Mouse (Mus musculus): ENCODE measurements at regions not wholly inside any gene's neighbourhood (a gene's known extent, or its start where the extent isn't known, plus 50 kb on each side); places are given as distances from the start of the nearest gene placed in this dataset.

DNA sequence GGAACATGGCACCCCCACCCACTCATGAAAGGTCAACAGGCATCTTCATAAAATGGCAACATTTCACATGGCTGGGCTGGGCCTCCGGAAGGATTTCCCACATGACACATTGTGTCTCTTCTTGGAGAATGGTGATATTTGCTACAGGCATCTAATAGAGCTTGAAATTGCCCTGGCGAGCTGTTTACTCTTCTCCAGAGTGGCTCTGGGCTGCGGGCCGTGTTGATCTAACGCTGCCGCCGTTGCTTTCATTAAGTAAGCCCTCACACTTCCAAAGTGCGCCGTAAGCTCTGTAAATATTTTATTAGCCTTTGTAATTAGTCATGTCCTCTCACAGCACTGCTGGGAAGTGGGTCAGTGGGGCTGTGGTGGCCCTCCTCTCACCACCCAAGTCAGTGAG is 164.4 kb upstream of the Ctnnb1 start:
- DNase-seq (ENCODE audit: low read depth, low spot score): no peak

DNA sequence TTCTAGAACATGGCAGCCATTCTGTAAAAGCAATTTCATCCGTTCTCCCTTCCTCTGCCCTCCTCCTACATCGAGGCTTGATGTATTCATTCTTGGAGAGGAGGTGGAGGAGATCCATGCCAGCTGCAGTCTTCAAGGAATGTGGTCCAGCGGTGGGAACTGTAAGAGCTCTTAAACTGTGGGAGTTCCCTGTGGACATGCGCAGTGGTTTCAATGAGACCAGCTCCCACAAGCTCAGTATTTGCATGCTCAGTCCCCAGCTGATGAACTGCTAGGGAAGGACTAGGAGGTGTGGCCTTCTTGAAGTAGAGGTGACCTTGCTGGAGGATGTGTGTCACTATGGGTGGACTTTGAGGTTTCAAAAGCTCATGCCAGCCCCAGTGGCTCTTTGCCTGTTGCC is 163.7 kb upstream of the Ctnnb1 start:
- DNase-seq (ENCODE audit: low read depth, low spot score): no peak

DNA sequence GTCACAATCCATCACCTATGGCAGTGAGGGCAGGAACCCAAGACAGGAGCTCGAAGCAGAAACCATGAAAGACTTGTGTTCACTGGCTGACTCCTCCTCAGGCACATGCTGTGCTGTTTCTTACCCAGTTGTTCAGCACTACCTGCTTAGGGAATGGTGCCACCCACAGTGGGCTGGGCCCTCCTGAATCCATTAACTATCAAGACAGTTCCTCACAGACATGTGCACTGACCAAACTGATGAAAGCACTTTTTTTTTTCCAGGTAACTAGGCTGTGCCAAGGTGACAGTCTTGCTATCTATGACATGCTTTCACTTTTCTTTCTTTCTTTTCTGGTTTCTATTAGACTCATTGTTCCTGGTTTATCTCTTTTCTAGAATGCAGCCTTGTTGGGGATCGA is 162.1 kb upstream of the Ctnnb1 start:
- DNase-seq (ENCODE audit: low read depth, low spot score): no peak

DNA sequence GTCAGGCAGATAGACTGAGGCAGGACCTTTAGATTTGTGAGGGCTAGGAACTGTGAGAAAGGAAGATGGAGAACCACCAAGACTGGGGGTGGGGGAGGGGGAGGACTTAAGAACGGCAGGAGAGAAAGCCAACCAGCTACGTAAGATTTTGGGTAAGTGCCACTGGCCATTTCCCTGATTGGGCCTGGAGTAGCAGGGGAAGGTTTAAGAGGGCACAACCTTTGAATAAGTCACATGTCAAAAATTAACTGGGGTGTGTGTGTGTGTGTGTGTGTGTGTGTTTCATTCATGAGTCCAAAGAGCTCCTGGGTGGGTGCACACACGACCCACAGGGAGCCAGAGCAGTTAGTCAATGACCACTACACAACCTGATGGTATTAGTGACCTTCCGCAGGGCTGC is 161.6 kb upstream of the Ctnnb1 start:
- no peak for DNase-seq (ENCODE audit: low read depth, low spot score)

DNA sequence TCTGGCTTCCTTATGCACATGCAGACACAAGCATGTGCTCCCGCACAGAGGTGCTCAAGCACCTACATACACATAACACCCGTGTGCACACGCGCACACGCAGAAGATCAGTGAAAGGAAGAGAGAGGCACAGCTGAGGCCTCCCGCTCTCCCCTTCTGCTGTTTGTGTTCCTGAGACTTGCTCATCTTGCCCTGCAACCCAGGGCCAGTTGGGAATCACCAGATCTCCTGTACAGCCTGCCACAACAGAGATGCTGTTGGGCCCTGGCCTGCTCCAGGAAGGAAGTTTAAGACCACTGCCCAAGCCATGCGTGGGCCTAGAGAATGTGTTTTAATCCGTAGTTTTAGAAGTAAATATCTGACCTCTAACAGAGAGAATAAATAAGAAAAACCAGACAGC is 160.0 kb upstream of the Ctnnb1 start:
- DNase-seq (ENCODE audit: low read depth, low spot score): no peak

DNA sequence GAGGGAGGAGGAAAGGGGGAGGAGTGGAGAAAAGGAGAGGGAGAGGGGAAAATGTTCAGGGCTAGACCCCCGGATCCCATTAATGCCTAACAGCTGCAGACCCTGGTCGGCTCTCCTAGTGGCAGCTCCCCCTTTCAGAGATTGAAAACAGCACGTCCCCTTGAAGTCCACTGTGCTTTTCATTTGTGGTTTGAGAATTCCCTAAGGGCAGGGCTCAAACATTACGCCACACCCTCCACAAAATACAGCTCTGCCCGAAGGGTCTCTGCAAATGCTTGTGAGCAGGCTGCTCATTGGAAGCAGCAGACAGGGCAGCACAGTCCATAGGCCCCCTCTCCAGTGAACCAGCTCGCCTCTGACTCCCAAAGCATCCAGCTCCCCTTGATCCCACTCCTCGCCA is 159.3 kb upstream of the Ctnnb1 start:
- no peak for DNase-seq (ENCODE audit: low read depth, low spot score)

DNA sequence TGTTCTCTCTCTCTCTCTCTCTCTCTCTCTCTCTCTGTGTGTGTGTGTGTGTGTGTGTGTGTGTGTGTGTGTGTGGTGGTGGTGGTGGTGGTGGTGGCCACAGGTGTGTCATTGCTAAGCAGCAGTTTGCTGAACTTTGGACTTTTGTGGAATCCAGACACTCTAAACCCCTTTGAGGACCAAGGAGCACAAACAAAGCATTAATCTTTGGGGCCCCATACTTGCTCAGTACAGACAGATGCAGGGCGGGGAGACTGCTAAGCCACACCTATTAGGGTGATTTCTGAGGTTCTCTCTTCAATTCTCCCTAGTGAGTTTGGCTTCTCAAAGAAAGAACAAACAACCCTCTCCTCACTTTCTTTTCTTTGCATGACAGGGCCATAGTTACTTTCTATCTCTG is 158.1 kb upstream of the Ctnnb1 start:
- DNase-seq (ENCODE audit: low read depth, low spot score): no peak

DNA sequence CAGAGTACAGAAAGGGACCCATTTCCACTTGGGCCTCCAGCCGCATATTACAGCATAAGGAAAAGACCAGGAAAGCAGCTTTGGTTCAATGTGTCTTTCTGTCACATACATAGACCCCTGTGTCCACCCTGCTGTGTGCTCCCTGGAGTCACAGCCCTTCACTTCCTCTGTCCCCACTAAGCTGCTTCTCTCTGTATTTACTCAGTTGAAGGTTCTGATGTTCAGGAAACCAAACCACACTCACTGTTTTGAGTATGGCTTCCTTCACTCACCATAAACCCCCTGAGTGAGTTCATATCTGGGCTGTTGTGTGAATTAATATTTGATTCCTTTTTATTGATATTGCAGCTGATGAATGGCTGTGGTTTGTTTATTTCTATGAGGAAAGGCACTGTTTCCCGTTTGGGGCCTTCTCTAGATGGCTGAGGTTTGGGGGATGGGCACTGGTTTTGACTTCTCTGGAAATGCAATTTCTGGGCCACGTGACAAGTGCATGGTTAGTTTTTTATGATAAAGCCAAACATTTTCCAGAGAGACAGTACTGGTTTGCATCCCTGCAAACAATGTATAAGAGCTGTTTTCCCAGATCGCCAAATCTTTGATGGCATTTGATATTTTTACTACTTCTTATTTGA is 157.0 kb upstream of the Ctnnb1 start:
- no peak for DNase-seq (ENCODE audit: low read depth, low spot score)

DNA sequence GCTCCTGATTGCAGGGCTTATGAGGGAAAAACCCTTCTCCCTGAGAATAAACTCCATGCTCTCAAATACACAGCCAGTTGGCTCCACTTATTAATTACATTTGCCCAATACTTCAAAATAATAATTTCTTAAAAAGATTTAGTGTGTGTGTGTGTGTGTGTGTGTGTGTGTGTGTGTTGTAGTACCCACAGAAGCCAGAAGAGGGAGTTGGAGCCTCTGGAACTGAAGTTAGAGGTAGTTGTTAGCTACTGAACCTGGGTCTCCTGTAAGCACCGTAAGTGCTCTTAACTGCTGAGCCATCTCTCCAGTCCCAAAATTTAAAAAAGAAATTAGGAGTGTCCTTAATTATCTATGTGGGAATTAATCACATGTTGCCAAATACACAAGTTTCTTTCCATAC is 154.8 kb upstream of the Ctnnb1 start:
- DNase-seq (ENCODE audit: low read depth, low spot score): no peak

DNA sequence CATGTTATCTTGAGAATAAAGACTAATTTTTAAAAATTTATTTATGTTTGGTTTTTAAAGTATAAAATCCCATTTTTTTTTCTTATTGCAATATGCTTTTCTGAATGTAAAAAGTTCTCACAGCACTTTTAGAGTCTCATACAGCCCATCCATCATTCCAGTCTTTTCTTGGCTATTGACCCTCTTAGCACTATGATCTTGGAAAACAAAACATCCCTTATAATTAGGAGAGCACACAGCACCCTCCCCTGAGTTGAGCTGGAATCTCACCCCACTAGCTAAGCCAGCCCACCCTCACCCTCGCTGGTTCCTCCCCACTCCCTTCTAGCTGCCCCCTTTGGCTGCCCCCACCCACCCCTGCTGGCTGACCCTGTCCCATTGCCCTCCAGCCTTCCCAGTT is 154.2 kb upstream of the Ctnnb1 start:
- DNase-seq (ENCODE audit: low read depth, low spot score): no peak

DNA sequence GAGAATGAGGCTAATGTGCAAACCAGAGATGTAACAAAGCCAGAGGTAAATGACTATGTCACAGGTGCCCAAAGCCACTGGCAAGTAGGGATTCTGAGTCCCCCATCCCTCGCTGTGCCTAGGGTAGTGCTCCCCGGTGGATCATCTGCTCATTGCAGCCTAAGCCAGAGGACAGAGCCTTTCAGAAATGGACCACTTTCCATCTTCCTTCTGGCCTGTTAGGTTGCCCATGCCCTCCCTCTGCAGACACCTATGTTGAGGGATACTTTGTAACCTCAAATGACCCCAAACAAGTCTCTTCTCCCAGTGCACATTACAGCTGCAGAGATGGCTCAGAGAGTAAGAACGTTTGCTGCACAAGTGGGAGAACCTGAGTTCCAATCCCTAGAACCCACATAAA is 153.3 kb upstream of the Ctnnb1 start:
- DNase-seq (ENCODE audit: low read depth, low spot score): no peak

DNA sequence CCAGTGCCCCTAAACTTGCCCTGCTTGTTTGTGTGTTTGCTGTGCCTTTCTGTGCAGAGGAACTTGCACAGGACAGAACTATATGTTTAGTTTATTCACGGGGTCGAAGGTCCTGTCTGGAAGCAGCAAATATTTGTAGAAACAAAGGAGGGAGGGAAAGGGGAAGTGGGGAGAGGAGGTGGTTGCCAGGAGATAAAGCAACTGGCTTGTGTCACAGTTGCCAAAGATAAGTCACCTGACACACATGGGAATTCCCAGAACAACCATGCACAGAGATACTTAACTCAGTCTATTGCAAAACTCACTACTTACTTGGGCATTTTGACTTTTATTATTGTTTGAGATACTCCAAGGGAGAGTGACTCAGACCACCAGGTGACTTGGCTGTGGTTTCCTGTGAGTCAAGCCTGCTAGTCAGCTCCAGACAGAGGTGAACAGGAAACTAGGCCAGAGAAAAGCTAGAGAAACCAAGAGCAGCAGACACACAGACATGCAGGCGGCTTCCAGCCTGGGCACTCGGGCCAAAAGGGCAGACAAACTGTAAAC is 152.5 kb upstream of the Ctnnb1 start:
- DNase-seq (ENCODE audit: low read depth, low spot score): peak; percentile 70

DNA sequence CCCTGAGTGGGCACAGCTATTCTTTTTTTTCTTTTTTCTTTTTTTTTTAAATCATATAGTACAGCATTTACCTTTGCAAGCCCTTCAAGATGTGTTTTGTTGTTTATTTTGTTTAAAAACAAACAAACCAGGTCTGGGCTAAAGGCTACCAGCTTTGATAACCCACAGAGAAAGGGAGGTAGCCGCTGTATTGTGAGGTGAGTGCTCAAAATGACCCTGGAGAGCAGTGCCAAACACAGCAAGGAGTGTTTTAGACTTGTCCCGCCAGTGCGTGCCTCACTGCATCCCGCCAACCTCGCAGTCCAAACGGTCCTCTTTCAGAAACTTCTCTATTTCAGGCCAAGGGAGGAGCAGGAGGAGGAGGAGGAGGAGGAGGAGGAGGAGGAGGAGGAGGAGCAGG is 152.0 kb upstream of the Ctnnb1 start:
- no peak for DNase-seq (ENCODE audit: low read depth, low spot score)

DNA sequence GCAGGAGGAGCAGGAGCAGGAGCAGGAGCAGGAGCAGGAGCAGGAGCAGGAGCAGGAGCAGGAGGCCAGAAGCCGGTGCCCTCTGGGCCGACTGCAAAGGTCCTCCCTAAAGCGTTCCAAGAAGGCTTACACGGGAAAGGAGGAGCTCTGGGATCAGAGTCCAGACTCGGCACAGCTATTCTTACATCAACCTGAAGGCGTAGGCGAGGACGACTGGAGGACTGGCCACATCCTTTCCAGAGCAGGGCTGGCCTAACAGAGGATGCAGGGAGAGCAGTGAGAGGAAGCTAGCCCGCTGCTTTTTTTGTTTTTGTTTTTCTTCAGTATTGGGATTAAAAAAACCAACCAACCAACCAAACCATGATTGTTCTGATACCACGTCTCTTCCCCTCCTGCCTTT is 151.5 kb upstream of the Ctnnb1 start:
- DNase-seq (ENCODE audit: low read depth, low spot score): no peak

DNA sequence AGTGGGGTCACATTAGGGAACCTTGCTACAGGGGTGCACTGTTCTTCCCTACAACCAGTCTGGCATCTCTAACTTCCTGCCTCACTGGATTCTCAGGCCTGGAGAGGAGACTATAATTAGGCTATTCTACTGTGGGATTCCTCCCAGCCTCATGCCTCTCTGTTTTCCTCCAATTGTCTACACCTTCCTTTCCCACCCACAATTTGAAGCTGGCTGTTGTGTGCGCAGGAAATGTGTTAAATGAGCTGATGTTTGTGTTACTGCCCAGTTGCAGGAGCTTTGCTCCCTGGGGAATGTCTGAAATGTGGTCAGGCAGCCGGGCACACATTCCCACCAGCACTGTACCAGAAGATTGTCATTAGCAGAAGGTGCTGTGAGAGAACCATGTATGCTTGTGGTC is 150.6 kb upstream of the Ctnnb1 start:
- no peak for DNase-seq (ENCODE audit: low read depth, low spot score)

DNA sequence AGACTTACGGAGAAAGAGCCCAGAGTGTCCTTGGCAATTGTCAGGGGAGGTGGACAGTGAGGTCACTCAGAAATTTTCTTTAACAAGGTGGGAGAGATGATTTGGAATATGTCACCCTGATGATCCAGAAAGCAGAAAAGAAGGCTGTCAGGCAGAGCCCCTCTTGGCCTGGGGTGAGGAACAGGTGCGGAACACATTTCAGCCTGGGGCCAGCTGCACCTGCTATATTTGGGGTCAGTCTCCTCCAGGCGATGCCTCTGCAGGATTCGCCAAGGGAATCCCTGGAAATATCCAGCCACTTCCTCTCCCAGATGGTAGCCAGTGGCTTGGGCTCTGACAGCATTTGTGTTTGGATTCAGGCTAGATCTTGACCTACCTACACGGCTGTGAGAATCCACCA is 134.8 kb upstream of the Ctnnb1 start:
- no peak for DNase-seq (ENCODE audit: low read depth, low spot score)

DNA sequence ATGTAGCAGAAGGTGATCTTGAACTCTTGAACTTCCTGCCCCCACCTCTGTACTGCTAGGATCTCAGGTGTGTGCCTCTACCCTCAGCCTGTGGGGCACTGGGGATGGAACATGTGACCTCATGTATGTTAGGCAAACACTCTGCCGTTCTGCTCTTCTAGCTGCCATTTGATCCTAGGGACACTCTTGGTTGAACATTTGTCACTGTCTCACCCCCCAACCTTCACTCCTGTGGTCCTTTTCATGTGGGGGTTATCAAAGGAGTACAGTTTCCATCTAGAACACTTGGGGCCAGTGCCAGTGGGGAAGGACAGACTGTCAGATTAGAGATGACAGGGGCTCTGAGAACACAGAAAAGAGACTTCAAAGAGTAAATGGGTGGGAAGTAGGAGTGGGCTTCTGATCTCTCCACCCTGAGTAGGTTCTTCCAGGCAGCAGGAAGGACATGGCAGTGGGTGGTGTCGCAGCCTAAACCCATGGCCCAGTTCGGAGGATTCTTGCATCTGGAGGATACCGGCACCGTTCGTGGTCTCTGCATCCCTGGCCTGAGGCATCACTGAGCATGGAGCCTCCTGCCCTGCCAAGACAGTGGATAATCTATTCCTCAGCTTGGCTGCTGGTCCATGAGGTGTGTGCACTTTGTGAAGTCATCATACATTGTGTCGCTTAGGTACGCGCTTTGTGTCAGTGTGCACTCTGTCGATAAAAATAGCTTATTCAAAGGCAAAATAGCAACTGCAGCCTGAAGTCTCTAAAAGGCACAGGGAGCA is 132.7 kb upstream of the Ctnnb1 start:
- peak; percentile 29 for DNase-seq (ENCODE audit: low read depth, low spot score)

DNA sequence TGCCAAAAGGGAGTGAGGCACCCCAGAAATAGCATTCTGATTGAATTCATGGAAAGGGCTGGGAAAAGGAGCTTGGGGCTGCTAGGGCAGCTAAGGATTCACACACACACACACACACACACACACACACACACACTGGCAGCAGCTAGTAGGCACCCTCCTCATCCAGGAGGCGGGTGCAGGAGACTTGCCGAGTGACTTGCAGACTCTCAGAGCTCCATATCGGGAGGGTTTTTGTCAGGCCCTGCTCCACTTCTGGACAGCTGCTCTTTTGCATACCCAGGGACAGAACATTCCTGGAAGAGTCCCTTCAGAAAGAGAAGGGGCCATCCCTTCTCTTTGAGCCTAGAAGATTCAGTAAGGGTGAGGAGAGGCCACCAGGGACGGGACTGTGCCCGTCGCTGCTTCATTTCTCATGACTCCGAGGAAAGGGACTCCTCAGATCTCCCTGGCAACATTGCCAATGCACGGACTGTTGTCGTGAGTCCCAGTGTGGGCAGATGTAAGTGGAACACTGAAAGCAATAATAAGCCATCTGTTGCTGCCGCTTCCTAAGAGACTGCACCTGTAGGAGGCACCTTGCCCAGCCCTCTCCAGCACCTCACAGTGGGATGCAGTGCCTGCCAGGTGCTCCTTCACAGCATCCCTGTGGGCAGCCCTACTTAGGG is 130.9 kb upstream of the Ctnnb1 start:
- no peak for DNase-seq (ENCODE audit: low read depth, low spot score)

DNA sequence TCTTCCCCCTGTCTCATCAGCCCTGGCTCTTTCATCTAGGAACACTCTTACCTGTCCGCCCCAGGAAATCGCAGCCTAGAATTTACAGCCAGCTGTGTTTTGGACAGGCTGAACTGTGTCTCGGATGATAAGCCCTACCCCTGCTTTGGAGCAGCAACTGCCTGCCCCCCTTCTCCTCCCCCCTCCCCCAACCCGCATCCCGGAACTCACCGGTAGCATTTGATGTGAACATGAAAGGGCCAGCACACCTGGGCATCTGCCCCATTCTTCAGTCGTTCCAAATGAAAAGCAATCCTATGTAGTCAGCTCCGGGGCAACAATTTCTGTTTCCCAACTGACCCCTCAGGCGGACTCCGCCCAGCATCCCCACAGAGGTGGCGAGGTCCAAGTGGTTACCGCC is 130.1 kb upstream of the Ctnnb1 start:
- no peak for DNase-seq (ENCODE audit: low read depth, low spot score)

DNA sequence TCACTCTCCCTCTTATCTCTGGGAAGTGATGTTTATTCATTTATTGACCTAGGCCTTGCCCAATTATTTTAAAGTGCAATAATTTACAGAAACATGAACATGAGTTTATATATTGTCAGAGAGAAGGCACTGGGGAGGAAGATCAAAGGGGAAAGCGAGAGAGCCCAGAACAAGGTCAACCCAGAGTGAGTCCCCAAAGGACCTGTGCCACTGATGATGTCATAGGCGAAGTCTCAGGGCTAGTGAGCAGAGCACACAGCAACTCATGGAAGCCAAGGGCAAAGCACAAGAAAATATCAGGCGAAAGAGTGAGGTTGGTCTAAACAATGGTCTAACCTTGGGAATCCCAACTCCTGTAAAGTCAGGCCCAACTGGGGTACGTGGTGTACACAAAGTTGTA is 126.4 kb upstream of the Ctnnb1 start:
- no peak for DNase-seq (ENCODE audit: low read depth, low spot score)

DNA sequence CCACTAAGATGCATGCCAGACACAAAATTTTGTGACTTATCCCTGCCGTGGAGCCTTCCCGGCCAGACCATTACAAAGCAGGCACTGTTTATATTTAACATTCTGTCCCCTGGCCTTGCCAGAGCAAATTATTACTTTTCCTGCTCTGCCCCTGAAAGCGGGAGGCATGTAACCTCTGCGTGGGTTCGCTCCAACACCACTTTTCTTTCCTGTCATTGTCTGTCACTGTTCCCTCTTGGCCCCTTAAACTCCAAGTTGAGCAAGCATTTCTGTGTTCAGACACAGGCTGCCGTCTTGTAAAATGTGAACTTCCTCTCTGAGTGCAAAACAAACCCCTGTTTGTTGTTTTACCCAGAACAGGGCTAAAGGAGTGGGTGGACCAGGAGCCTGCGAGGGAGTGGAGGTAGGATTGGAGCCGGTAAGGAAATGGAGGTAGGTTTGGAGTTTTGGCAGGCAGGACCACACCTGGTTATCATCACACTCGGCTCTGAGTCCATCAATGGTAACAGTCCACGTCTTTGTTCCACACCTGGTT is 124.2 kb upstream of the Ctnnb1 start:
- DNase-seq (ENCODE audit: low read depth, low spot score): no peak

DNA sequence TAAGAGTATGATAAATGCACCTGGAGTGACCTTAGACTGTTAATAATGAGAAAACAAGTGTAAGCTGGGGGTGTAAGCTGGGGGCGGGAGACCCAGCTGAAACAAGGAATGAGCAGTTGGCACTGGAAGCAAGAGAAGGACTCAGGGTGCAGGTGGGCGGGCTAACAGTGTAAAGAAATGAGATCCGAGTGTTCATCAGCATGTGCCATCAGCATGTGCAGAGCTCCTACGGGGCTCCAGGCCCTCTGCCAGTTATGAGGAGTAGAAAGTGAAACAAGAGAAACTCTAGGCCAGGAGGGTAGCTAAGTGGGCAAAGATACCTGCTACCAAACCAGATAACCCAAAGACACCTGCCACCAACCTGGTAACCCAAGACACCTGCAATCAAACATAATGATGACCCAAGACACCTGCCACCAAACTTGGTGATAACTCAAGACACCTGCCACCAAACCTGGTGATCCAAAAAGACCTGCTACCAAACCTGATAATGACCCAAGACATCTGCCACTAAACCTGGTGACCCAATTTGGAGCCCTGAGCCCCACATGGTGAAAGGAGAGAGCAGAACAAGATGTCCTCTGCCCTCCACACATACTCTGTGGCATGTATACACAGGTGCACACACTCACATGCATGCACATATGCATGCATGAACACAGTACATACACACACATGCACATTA is 120.1 kb upstream of the Ctnnb1 start:
- no peak for DNase-seq (ENCODE audit: low read depth, low spot score)
